Comparison of ENCODE assay signal across 8 mouse cellular contexts in the genomic region with DNA sequence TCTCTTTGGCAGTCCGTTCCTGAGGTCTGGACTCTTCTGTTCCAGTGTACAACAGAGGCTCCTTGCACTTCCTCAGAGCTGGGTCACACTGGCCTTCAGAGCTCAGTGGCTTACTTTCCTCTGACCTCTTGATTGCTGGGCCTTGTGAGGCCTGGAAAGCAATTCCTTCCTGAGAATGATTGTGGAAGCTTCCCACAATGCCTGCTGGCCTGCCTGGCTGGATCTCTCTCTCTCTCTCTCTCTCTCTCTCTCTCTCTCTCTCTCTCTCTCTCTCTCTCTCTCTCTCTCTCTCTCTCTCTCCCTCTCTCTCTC. TPM values are rescaled to one million over a fixed set of nuclear protein-coding genes. Genes with fewer than 3 reads are reported as not detected.
A peak's percentile ranks its signal among the peaks of the same experiment; 100 is the strongest.
DNase-seq lines count a peak whose midpoint lies in the region; ATAC-seq and TF ChIP-seq lines count a peak whose summit lies in the region.

No protein-coding gene starts in this region.

- peaks cover 0 to 5% of the 10 kb centered on the region in 2 experiments; a peak in 3 of 4 replicates for H3K4me1 ChIP-seq in MEL (ENCODE audit: control insufficient read depth in 1 of 2, insufficient read depth in 2 of 2, low read length in 2 of 2)
- peaks cover 27% of the 10 kb centered on the region for H3K4me1 ChIP-seq in heart, postnatal 0 days (ENCODE audit: control insufficient read depth, insufficient read depth)
- H3K4me1 ChIP-seq in limb, embryonic 13.5 days: peaks cover 34% of the 10 kb centered on the region
- H3K4me1 ChIP-seq in stomach, embryonic 15.5 days: peaks cover 38% of the 10 kb centered on the region

- peak; percentile 34 for ATAC-seq in heart, postnatal 0 days (ENCODE audit: insufficient read depth, low read depth)
- no peak for ATAC-seq in limb, embryonic 13.5 days (ENCODE audit: low FRiP score, low read depth)
- ATAC-seq in stomach, embryonic 15.5 days (ENCODE audit: insufficient read depth, low FRiP score, low read depth): peak; percentile 12; the same call in 1 of the 2 replicates

- TF ChIP-seq POLR2A in MEL (IDR thresholded peaks at IDR 0.05; ENCODE audit: control insufficient read depth in 1 of 2, insufficient read depth in 1 of 2, low read depth in 1 of 2, low read length in 2 of 2, poor library complexity in 1 of 2): no peak

- no peaks in the 10 kb centered on the region for H3K9me3 ChIP-seq in MEL (replicated peaks; ENCODE audit: insufficient read depth, low read length)
- no peaks in the 10 kb centered on the region for H3K9me3 ChIP-seq in heart, postnatal 0 days (replicated peaks; ENCODE audit: control insufficient read depth, low read length)
- H3K9me3 ChIP-seq in limb, embryonic 13.5 days: no peaks in the 10 kb centered on the region
- H3K9me3 ChIP-seq in stomach, embryonic 15.5 days: no peaks in the 10 kb centered on the region

- H3K79me2 ChIP-seq in MEL (ENCODE audit: control insufficient read depth, insufficient read depth, low read length, poor library complexity): no peaks in the 10 kb centered on the region

- no peak for TF ChIP-seq RAD21 in MEL (IDR thresholded peaks at IDR 0.05; ENCODE audit: low read depth, low read length)

- peak overlapping the region; percentile 42 for H3K4me2 ChIP-seq in heart, postnatal 0 days (ENCODE audit: low read depth, low read length)
- peak overlapping the region; percentile 56 for H3K4me2 ChIP-seq in limb, embryonic 13.5 days (replicated peaks)
- peak overlapping the region; percentile 30; the same call in 1 of the 2 replicates for H3K4me2 ChIP-seq in stomach, embryonic 15.5 days

- no peak for TF ChIP-seq CTCF in MEL (IDR thresholded peaks at IDR 0.05 in 2 of 3, conservative IDR thresholded peaks at IDR 0.05 in 1 of 3; ENCODE audit: control insufficient read depth in 1 of 3, insufficient read depth in 1 of 3, low read depth in 2 of 3, low read length in 3 of 3, poor library complexity in 1 of 3, severe bottlenecking in 1 of 3)
- TF ChIP-seq CTCF in heart, postnatal 0 days (IDR thresholded peaks at IDR 0.05; ENCODE audit: low read depth): no peak

- peak; percentile 39 for DNase-seq in cerebellum, postnatal 25 days
- DNase-seq in cerebellum, postnatal 4 days (ENCODE audit: low spot score in 2 of 2): no peak
- no peak for DNase-seq in MEL (ENCODE audit: low read depth, low spot score)
- peak; percentile 48 for DNase-seq in heart, postnatal 0 days (ENCODE audit: low spot score)
- DNase-seq in ovary, postnatal 10 days (ENCODE audit: low spot score): no peak
- no peak for DNase-seq in frontal cortex, postnatal 14 days (ENCODE audit: low spot score in 2 of 2)

- peaks cover 0 to 4% of the 10 kb centered on the region in 2 experiments; a peak in 1 of 4 replicates for H3K36me3 ChIP-seq in MEL (ENCODE audit: control insufficient read depth in 1 of 2, insufficient read depth in 2 of 2, low read length in 2 of 2)
- 0 out of 2 replicates have a peak, but pooled peaks cover 12% of the 10 kb centered on the region for H3K36me3 ChIP-seq in heart, postnatal 0 days (replicated peaks; ENCODE audit: control insufficient read depth, insufficient read depth, low read length)
- peaks cover 21% of the 10 kb centered on the region for H3K36me3 ChIP-seq in limb, embryonic 13.5 days
- H3K36me3 ChIP-seq in stomach, embryonic 15.5 days: peaks cover 6% of the 10 kb centered on the region; the same call in 1 of the 2 replicates

- no peaks in the 10 kb centered on the region for H3K27me3 ChIP-seq in MEL (ENCODE audit: control insufficient read depth in 1 of 2, insufficient read depth in 2 of 2, low read length in 2 of 2)
- no peaks in the 10 kb centered on the region for H3K27me3 ChIP-seq in heart, postnatal 0 days (ENCODE audit: control insufficient read depth, insufficient read depth, low read length)
- H3K27me3 ChIP-seq in limb, embryonic 13.5 days: no peaks in the 10 kb centered on the region
- H3K27me3 ChIP-seq in stomach, embryonic 15.5 days (replicated peaks): no peaks in the 10 kb centered on the region

- no peak overlapping the region for H3K27ac ChIP-seq in MEL (ENCODE audit: control insufficient read depth, low read depth, low read length)
- peak overlapping the region; percentile 90 for H3K27ac ChIP-seq in heart, postnatal 0 days (ENCODE audit: low read depth)
- H3K27ac ChIP-seq in limb, embryonic 13.5 days: peak overlapping the region; percentile 83; the same call in 1 of the 2 replicates
- peak overlapping the region; percentile 91 for H3K27ac ChIP-seq in stomach, embryonic 15.5 days

- no peak overlapping the region for H3K9ac ChIP-seq in MEL (ENCODE audit: control insufficient read depth, low read depth, low read length, poor library complexity, severe bottlenecking)
- peak overlapping the region; percentile 34; the same call in 1 of the 2 replicates for H3K9ac ChIP-seq in heart, postnatal 0 days (replicated peaks; ENCODE audit: low read depth, low read length)
- peak overlapping the region; percentile 39; the same call in 1 of the 2 replicates for H3K9ac ChIP-seq in limb, embryonic 13.5 days
- no peak overlapping the region for H3K9ac ChIP-seq in stomach, embryonic 15.5 days

- no peak overlapping the region for H3K4me3 ChIP-seq in MEL (ENCODE audit: control insufficient read depth in 1 of 2, insufficient read depth in 1 of 2, low read depth in 2 of 2, low read length in 2 of 2)
- no peak overlapping the region for H3K4me3 ChIP-seq in heart, postnatal 0 days (ENCODE audit: low read depth, low read length)
- no peak overlapping the region for H3K4me3 ChIP-seq in limb, embryonic 13.5 days
- no peak overlapping the region for H3K4me3 ChIP-seq in stomach, embryonic 15.5 days (replicated peaks)

- WGBS in heart, postnatal 0 days: 33% methylated on average over 1 of the region's 1 CpGs
- 37% methylated on average over 1 of the region's 1 CpGs for WGBS in limb, embryonic 13.5 days
- 25% methylated on average over 1 of the region's 1 CpGs for WGBS in stomach, embryonic 15.5 days

- no peak for TF ChIP-seq EP300 in MEL (IDR thresholded peaks at IDR 0.05; ENCODE audit: low read depth in 1 of 2, low read length in 2 of 2)
- no peak for TF ChIP-seq EP300 in heart, postnatal 0 days (IDR thresholded peaks at IDR 0.05; ENCODE audit: low read depth)

TF ChIP-seq in MEL, 35 proteins besides CTCF, POLR2A, EP300 and RAD21 (continues in another document):
- TF ChIP-seq MAX (IDR thresholded peaks at IDR 0.05; ENCODE audit: low read length): no peak
- TF ChIP-seq TBP (IDR thresholded peaks at IDR 0.05; ENCODE audit: low read depth, low read length): no peak
- TF ChIP-seq USF1 (IDR thresholded peaks at IDR 0.05; ENCODE audit: low read depth, low read length): no peak
- peak; percentile 79; the same call in 1 of the 2 replicates for TF ChIP-seq JUND (IDR thresholded peaks at IDR 0.05; ENCODE audit: low read depth, low read length)
- TF ChIP-seq MAFK (IDR thresholded peaks at IDR 0.05; ENCODE audit: borderline replicate concordance, low read depth, low read length): no peak

RNA-seq across cellular contexts. Expression of a gene that starts 9.7 kb away (rescaled TPM):
- total RNA-seq in MEL (2012; rRNA removed): 12.3 and 17.2 TPM in 2 replicates
- polyA plus RNA-seq in MEL (2012; ENCODE audit: insufficient read depth in 1 of 2, insufficient read length in 2 of 2, low read depth in 1 of 2, low replicate concordance in 2 of 2, missing spikeins in 1 of 2): 10 to 100 TPM in 1 of 2 experiments, not detected in 1; 12.5 TPM
- total RNA-seq in heart, postnatal 0 days (2014; rRNA removed; ENCODE audit: low replicate concordance): 1.6 and 1.7 TPM in 2 replicates
- polyA plus RNA-seq in heart, postnatal 0 days (2015; fragmentation: Nextera tagmentation; extraction: Ambion mirVana): 4.2 and 4.9 TPM in 2 replicates
- 12.8 and 13.8 TPM in 2 replicates for polyA plus RNA-seq in limb, embryonic 13.5 days (2015; fragmentation: Nextera tagmentation; extraction: Ambion mirVana)
- 6.8 and 8.7 TPM in 2 replicates for polyA plus RNA-seq in stomach, embryonic 15.5 days (2015; fragmentation: Nextera tagmentation; extraction: Ambion mirVana)

RNA-seq across cellular contexts. Expression of a gene that starts 25.9 kb away (rescaled TPM):
- 17.3 and 18.4 TPM in 2 replicates for total RNA-seq in MEL (2012; rRNA removed)
- 10 to 100 TPM in 1 of 2 experiments, not detected in 1; 25.4 TPM for polyA plus RNA-seq in MEL (2012; ENCODE audit: insufficient read depth in 1 of 2, insufficient read length in 2 of 2, low read depth in 1 of 2, low replicate concordance in 2 of 2, missing spikeins in 1 of 2)
- 9.0 and 11.0 TPM in 2 replicates for total RNA-seq in heart, postnatal 0 days (2014; rRNA removed; ENCODE audit: low replicate concordance)
- 3.2 and 3.3 TPM in 2 replicates for polyA plus RNA-seq in heart, postnatal 0 days (2015; fragmentation: Nextera tagmentation; extraction: Ambion mirVana)
- 5.1 and 5.6 TPM in 2 replicates for polyA plus RNA-seq in limb, embryonic 13.5 days (2015; fragmentation: Nextera tagmentation; extraction: Ambion mirVana)
- 5.1 and 5.4 TPM in 2 replicates for polyA plus RNA-seq in stomach, embryonic 15.5 days (2015; fragmentation: Nextera tagmentation; extraction: Ambion mirVana)

RNA-seq across cellular contexts. Expression of a gene that starts 29.0 kb away (rescaled TPM):
- total RNA-seq in MEL (2012; rRNA removed): 1.4 and 1.7 TPM in 2 replicates
- polyA plus RNA-seq in MEL (2012; ENCODE audit: insufficient read depth in 1 of 2, insufficient read length in 2 of 2, low read depth in 1 of 2, low replicate concordance in 2 of 2, missing spikeins in 1 of 2): 10 to 100 TPM in 1 of 2 experiments, not detected in 1; 17.2 TPM
- 2.2 and 3.4 TPM in 2 replicates for total RNA-seq in heart, postnatal 0 days (2014; rRNA removed; ENCODE audit: low replicate concordance)
- polyA plus RNA-seq in heart, postnatal 0 days (2015; fragmentation: Nextera tagmentation; extraction: Ambion mirVana): 0.91 and 1.1 TPM in 2 replicates
- polyA plus RNA-seq in limb, embryonic 13.5 days (2015; fragmentation: Nextera tagmentation; extraction: Ambion mirVana): 1.1 and 1.2 TPM in 2 replicates
- polyA plus RNA-seq in stomach, embryonic 15.5 days (2015; fragmentation: Nextera tagmentation; extraction: Ambion mirVana): 3.8 and 4.0 TPM in 2 replicates

RNA-seq across cellular contexts. Expression of a gene that starts 40.4 kb away (rescaled TPM):
- total RNA-seq in MEL (2012; rRNA removed): 15.2 and 16.6 TPM in 2 replicates
- polyA plus RNA-seq in MEL (2012; ENCODE audit: insufficient read depth in 1 of 2, insufficient read length in 2 of 2, low read depth in 1 of 2, low replicate concordance in 2 of 2, missing spikeins in 1 of 2): 10 to 100 TPM in 1 of 2 experiments, not detected in 1; 18.3 TPM
- 16.3 and 20.0 TPM in 2 replicates for total RNA-seq in heart, postnatal 0 days (2014; rRNA removed; ENCODE audit: low replicate concordance)
- 21.6 and 22.2 TPM in 2 replicates for polyA plus RNA-seq in heart, postnatal 0 days (2015; fragmentation: Nextera tagmentation; extraction: Ambion mirVana)
- 14.4 and 17.2 TPM in 2 replicates for polyA plus RNA-seq in limb, embryonic 13.5 days (2015; fragmentation: Nextera tagmentation; extraction: Ambion mirVana)
- 19.2 and 23.7 TPM in 2 replicates for polyA plus RNA-seq in stomach, embryonic 15.5 days (2015; fragmentation: Nextera tagmentation; extraction: Ambion mirVana)

RNA-seq across cellular contexts. Expression of a gene that starts 40.4 kb away (rescaled TPM):
- 1.7 and 2.0 TPM in 2 replicates for total RNA-seq in MEL (2012; rRNA removed)
- polyA plus RNA-seq in MEL (2012; ENCODE audit: insufficient read depth in 1 of 2, insufficient read length in 2 of 2, low read depth in 1 of 2, low replicate concordance in 2 of 2, missing spikeins in 1 of 2): 1 to 10 TPM in 1 of 2 experiments, not detected in 1; 2.6 TPM
- 27.0 and 38.9 TPM in 2 replicates for total RNA-seq in heart, postnatal 0 days (2014; rRNA removed; ENCODE audit: low replicate concordance)
- polyA plus RNA-seq in heart, postnatal 0 days (2015; fragmentation: Nextera tagmentation; extraction: Ambion mirVana): 14.5 and 16.3 TPM in 2 replicates
- polyA plus RNA-seq in limb, embryonic 13.5 days (2015; fragmentation: Nextera tagmentation; extraction: Ambion mirVana): 4.8 and 5.1 TPM in 2 replicates
- polyA plus RNA-seq in stomach, embryonic 15.5 days (2015; fragmentation: Nextera tagmentation; extraction: Ambion mirVana): 3.5 and 3.6 TPM in 2 replicates

Comparison
In these comparisons a context has a peak if more than half of its experiments do, and no peak if none do; other contexts are left out.
1. DNase-seq: peak in cerebellum, postnatal 25 days (2 of 2) and heart, postnatal 0 days (single experiment); none in cerebellum, postnatal 4 days (0 of 2), MEL (single experiment), ovary, postnatal 10 days (single experiment) and frontal cortex, postnatal 14 days (0 of 2).
2. H3K9ac ChIP-seq: peak in heart, postnatal 0 days (single experiment) and limb, embryonic 13.5 days (single experiment); none in MEL (single experiment) and stomach, embryonic 15.5 days (single experiment).
3. Peak in every context shown above with its lines, with median percentiles within 50 percentile points of each other: H3K4me2 ChIP-seq.